Mouse (Mus musculus): ENCODE results near the gene Pik3cb. TPM values are rescaled to one million over a fixed set of nuclear protein-coding genes. Genes with fewer than 3 reads are reported as not detected.
A peak's percentile ranks its signal among the peaks of the same experiment; 100 is the strongest.

The Pik3cb gene
- total and polyA plus RNA-seq, 3 experiments = 2.2 to 7.6 TPM; not detected in 1

DNA sequence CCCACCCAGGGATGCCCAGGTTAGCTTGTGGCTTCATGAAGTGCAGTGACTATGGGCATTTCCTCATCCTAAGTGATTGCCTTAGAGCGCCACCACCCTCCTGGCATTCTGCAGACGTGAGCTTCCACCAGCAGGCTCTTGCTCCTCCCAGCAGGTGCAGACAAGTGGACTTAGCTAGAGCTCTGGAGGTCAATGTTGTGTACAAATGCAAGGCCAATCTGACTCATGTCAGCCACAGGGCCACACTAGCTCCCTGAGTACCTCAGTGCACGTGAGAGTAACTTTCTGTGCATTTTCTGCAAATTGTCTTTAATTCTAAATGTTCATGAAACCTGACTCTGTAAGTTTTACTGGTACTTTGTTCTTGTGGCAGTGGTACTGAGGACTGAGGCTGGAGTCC lies 124.1 kb downstream of the Pik3cb start:
- Histone ChIP-seq H3K27ac (ENCODE audit: control insufficient read depth, low read depth, low read length) (no peak overlapping the region), H3K9me3 (replicated peaks; ENCODE audit: insufficient read depth, low read length) (no peaks in the 10 kb centered on the region), H3K9ac (ENCODE audit: control insufficient read depth, low read depth, low read length, poor library complexity, severe bottlenecking) (no peak overlapping the region), H3K4me1 (ENCODE audit: control insufficient read depth in 1 of 2, insufficient read depth in 2 of 2, low read length in 2 of 2) (no peaks in the 10 kb centered on the region), H3K79me2 (ENCODE audit: control insufficient read depth, insufficient read depth, low read length, poor library complexity) (no peaks in the 10 kb centered on the region), H3K36me3 (ENCODE audit: control insufficient read depth in 1 of 2, insufficient read depth in 2 of 2, low read length in 2 of 2) (no peaks in the 10 kb centered on the region), H3K27me3 (ENCODE audit: control insufficient read depth in 1 of 2, insufficient read depth in 2 of 2, low read length in 2 of 2) (no peaks in the 10 kb centered on the region), H3K4me3 (ENCODE audit: control insufficient read depth in 1 of 2, insufficient read depth in 1 of 2, low read depth in 2 of 2, low read length in 2 of 2) (no peak overlapping the region)
- TF ChIP-seq ETS1 (IDR thresholded peaks at IDR 0.05; ENCODE audit: low read depth, low read length) (no peak), GATA1 (IDR thresholded peaks at IDR 0.05; ENCODE audit: low read depth, low read length) (no peak), SIN3A (IDR thresholded peaks at IDR 0.05; ENCODE audit: low read length) (no peak), UBTF (IDR thresholded peaks at IDR 0.05; ENCODE audit: borderline replicate concordance, insufficient read depth, low read depth, low read length) (no peak), NRF1 (IDR thresholded peaks at IDR 0.05; ENCODE audit: insufficient read depth, low read depth, low read length, poor library complexity, severe bottlenecking) (no peak), POLR2AphosphoS5 (IDR thresholded peaks at IDR 0.05; ENCODE audit: borderline replicate concordance, low read depth, low read length) (no peak), MXI1 (IDR thresholded peaks at IDR 0.05; ENCODE audit: low read depth, low read length) (no peak), TBP (IDR thresholded peaks at IDR 0.05; ENCODE audit: low read depth, low read length) (no peak), TAL1 (IDR thresholded peaks at IDR 0.05; ENCODE audit: low read length) (no peak), GABPA (IDR thresholded peaks at IDR 0.05; ENCODE audit: low read depth, low read length) (no peak), MYC (IDR thresholded peaks at IDR 0.05; ENCODE audit: low read depth, low read length) (no peak), JUND (IDR thresholded peaks at IDR 0.05; ENCODE audit: low read depth, low read length) (no peak)
- no peak for DNase-seq (ENCODE audit: low read depth, low spot score)

- peak overlapping the region; percentile 39; the same call in 1 of the 2 replicates for H3K9ac ChIP-seq (ENCODE audit: control insufficient read depth, low read depth, low read length, poor library complexity, severe bottlenecking)
- no peaks in the 10 kb centered on the region for H3K9me3 ChIP-seq (replicated peaks; ENCODE audit: insufficient read depth, low read length)
- TF ChIP-seq NELFE (IDR thresholded peaks at IDR 0.05; ENCODE audit: low read depth, low read length) (no peak), POLR2AphosphoS2 (IDR thresholded peaks at IDR 0.05; ENCODE audit: low read length) (no peak), ZC3H11A (IDR thresholded peaks at IDR 0.05; ENCODE audit: low read depth, low read length) (no peak), MAFK (IDR thresholded peaks at IDR 0.05; ENCODE audit: borderline replicate concordance, low read depth, low read length) (no peak), POLR2AphosphoS5 (IDR thresholded peaks at IDR 0.05; ENCODE audit: borderline replicate concordance, low read depth, low read length) (no peak), UBTF (IDR thresholded peaks at IDR 0.05; ENCODE audit: borderline replicate concordance, insufficient read depth, low read depth, low read length) (no peak), USF1 (IDR thresholded peaks at IDR 0.05; ENCODE audit: low read depth, low read length) (no peak), JUND (IDR thresholded peaks at IDR 0.05; ENCODE audit: low read depth, low read length) (no peak), CHD1 (IDR thresholded peaks at IDR 0.05; ENCODE audit: low read depth, low read length) (no peak), MYB (IDR thresholded peaks at IDR 0.05; ENCODE audit: low read depth, low read length) (no peak), ZMIZ1 (IDR thresholded peaks at IDR 0.05; ENCODE audit: low read depth, low read length) (no peak), GABPA (IDR thresholded peaks at IDR 0.05; ENCODE audit: low read depth, low read length) (no peak), MAX (IDR thresholded peaks at IDR 0.05; ENCODE audit: low read length) (no peak), MAZ (IDR thresholded peaks at IDR 0.05; ENCODE audit: low read depth, low read length) (no peak), USF2 (IDR thresholded peaks at IDR 0.05; ENCODE audit: borderline replicate concordance in 1 of 2, insufficient read depth in 1 of 2, low read depth in 1 of 2, low read length in 2 of 2) (no peak), RCOR1 (IDR thresholded peaks at IDR 0.05; ENCODE audit: low read depth, low read length) (no peak)
- H3K4me3 ChIP-seq (ENCODE audit: control insufficient read depth in 1 of 2, insufficient read depth in 1 of 2, low read depth in 2 of 2, low read length in 2 of 2) = peak overlapping the region; percentile 42 to 81
- no peak for DNase-seq (ENCODE audit: low read depth, low spot score)
- no peaks in the 10 kb centered on the region for H3K79me2 ChIP-seq (ENCODE audit: control insufficient read depth, insufficient read depth, low read length, poor library complexity)
- H3K4me1 ChIP-seq (ENCODE audit: control insufficient read depth in 1 of 2, insufficient read depth in 2 of 2, low read length in 2 of 2) = no peaks in the 10 kb centered on the region; a peak in 1 of 4 replicates
- no peak overlapping the region for H3K27ac ChIP-seq (ENCODE audit: control insufficient read depth, low read depth, low read length)
- H3K27me3 ChIP-seq (ENCODE audit: control insufficient read depth in 1 of 2, insufficient read depth in 2 of 2, low read length in 2 of 2) = no peaks in the 10 kb centered on the region
- H3K36me3 ChIP-seq (ENCODE audit: control insufficient read depth in 1 of 2, insufficient read depth in 2 of 2, low read length in 2 of 2) = no peaks in the 10 kb centered on the region
These were observed 130.6 kb downstream of the Pik3cb start for GRCm38 (mm10) chr9:99009898-99010199.

All from MEL (cell line).